Mouse (Mus musculus): ENCODE measurements around the gene Prkra.

Gene Prkra

GRCm38 (mm10) chr2:76647883-76648570 lies at the start of gene Prkra, which contains the start of gene Pjvk:
Prkra (minus strand) TSS chr2:76648015.
Pjvk (plus strand) TSS chr2:76648476.
- DNase-seq (ENCODE audit: extremely low read depth, insufficient read length, low spot score) = peak; percentile 97

- DNase-seq (ENCODE audit: extremely low read depth, insufficient read length, low spot score) = no peak
Measured at GRCm38 (mm10) chr2:76695290-76695689, 47.5 kb upstream of the Prkra start.

GRCm38 (mm10) chr2:76693765-76694164 lies 46.0 kb upstream of the Prkra start:
- no peak for DNase-seq (ENCODE audit: extremely low read depth, insufficient read length, low spot score)

GRCm38 (mm10) chr2:76690436-76691204 lies 42.8 kb upstream of the Prkra start:
- DNase-seq (ENCODE audit: extremely low read depth, insufficient read length, low spot score) = no peak

GRCm38 (mm10) chr2:76688162-76688561 lies 40.3 kb upstream of the Prkra start:
- DNase-seq (ENCODE audit: extremely low read depth, insufficient read length, low spot score) = no peak

GRCm38 (mm10) chr2:76687608-76688007 lies 39.8 kb upstream of the Prkra start:
- DNase-seq (ENCODE audit: extremely low read depth, insufficient read length, low spot score) = no peak

GRCm38 (mm10) chr2:76686986-76687385 lies 39.2 kb upstream of the Prkra start:
- DNase-seq (ENCODE audit: extremely low read depth, insufficient read length, low spot score) = no peak

- no peak for DNase-seq (ENCODE audit: extremely low read depth, insufficient read length, low spot score)
Measured at GRCm38 (mm10) chr2:76682301-76682700, 34.5 kb upstream of the Prkra start.

- DNase-seq (ENCODE audit: extremely low read depth, insufficient read length, low spot score) = peak; percentile 15
Measured at GRCm38 (mm10) chr2:76676401-76677226, 28.8 kb upstream of the Prkra start.

- DNase-seq (ENCODE audit: extremely low read depth, insufficient read length, low spot score) = no peak
Measured at GRCm38 (mm10) chr2:76675949-76676348, 28.1 kb upstream of the Prkra start.

- no peak for DNase-seq (ENCODE audit: extremely low read depth, insufficient read length, low spot score)
Measured at GRCm38 (mm10) chr2:76675451-76675850, 27.6 kb upstream of the Prkra start.

- peak; percentile 87 for DNase-seq (ENCODE audit: extremely low read depth, insufficient read length, low spot score)
Measured at GRCm38 (mm10) chr2:76674725-76675427, 27.1 kb upstream of the Prkra start, which contains the start of gene Plekha3. Plekha3 (plus strand) TSS chr2:76675281.

GRCm38 (mm10) chr2:76673472-76674081 lies 25.8 kb upstream of the Prkra start:
- peak; percentile 56 for DNase-seq (ENCODE audit: extremely low read depth, insufficient read length, low spot score)

- DNase-seq (ENCODE audit: extremely low read depth, insufficient read length, low spot score) = peak; percentile 92
Measured at GRCm38 (mm10) chr2:76672966-76673392, 25.2 kb upstream of the Prkra start, which contains the start of gene Fkbp7. Fkbp7 (minus strand) TSS chr2:76673116.

- DNase-seq (ENCODE audit: extremely low read depth, insufficient read length, low spot score) = no peak
Measured at GRCm38 (mm10) chr2:76672134-76672745, 24.4 kb upstream of the Prkra start.

GRCm38 (mm10) chr2:76671641-76672040 lies 23.8 kb upstream of the Prkra start:
- DNase-seq (ENCODE audit: extremely low read depth, insufficient read length, low spot score) = no peak

- no peak for DNase-seq (ENCODE audit: extremely low read depth, insufficient read length, low spot score)
Measured at GRCm38 (mm10) chr2:76667200-76667599, 19.4 kb upstream of the Prkra start.

GRCm38 (mm10) chr2:76665531-76665930 lies 17.7 kb upstream of the Prkra start:
- no peak for DNase-seq (ENCODE audit: extremely low read depth, insufficient read length, low spot score)

GRCm38 (mm10) chr2:76659419-76659818 lies 11.6 kb upstream of the Prkra start:
- DNase-seq (ENCODE audit: extremely low read depth, insufficient read length, low spot score) = no peak
